13 mouse cellular contexts compared by ENCODE assay signal in the genomic region with DNA sequence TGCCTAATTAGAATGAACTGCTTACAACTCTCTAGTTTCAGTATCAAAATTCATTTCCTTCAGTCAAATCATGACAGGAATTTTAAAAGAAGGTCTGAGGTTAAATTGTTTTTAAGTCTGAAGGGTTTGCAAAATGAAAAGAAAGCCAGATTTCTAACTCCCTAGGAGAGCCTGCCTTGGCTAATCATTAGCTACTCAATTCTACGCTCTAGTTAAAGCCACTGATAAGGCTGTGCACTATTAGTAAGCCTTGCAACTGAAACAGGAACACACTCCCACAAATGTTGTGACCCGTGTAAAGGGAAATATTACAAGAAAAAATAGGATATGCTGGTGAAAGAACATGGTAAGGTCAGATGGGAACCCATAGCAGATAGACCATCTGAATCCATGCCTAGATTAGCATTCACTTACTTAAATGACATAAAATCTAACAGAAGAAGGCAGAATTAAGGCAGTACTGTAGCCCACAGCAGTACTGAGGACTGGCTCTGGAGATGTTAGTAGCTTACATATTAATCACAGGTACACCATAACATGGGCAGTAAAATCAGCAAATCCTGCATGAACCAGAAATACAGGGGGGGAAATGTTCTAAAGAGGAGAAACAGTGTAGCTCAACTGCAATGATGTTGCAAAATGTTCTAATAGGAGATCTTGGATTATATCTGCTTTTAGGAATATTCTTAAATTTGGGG.
DNase-seq lines count a peak whose midpoint lies in the region; ATAC-seq and TF ChIP-seq lines count a peak whose summit lies in the region.
"Had no signal": no experiment of that assay in that cellular context is flagged by ENCODE, and none has a peak within 500 bp of the region (broad histone marks: within the 10 kb centered on the region; RNA-seq: fewer than 3 reads in every experiment).

No protein-coding gene starts in this region.

- no peaks in the 10 kb centered on the region for H3K27me3 ChIP-seq in intestine, embryonic 15.5 days (replicated peaks)
- no peaks in the 10 kb centered on the region for H3K27me3 ChIP-seq in kidney, postnatal 0 days (ENCODE audit: insufficient read depth, low read length)
- H3K27me3 ChIP-seq in liver, postnatal 0 days (ENCODE audit: insufficient read depth, low read length), result no peaks in the 10 kb centered on the region
- H3K27me3 ChIP-seq in heart, embryonic 10.5 days (ENCODE audit: insufficient read depth, poor library complexity, severe bottlenecking), result no peaks in the 10 kb centered on the region
- H3K27me3 ChIP-seq: midbrain, embryonic 15.5 days had no signal

- H3K4me2 ChIP-seq in intestine, embryonic 15.5 days (replicated peaks), result peak overlapping the region; percentile 25
- peak overlapping the region; percentile 18; the same call in 1 of the 2 replicates for H3K4me2 ChIP-seq in kidney, postnatal 0 days (ENCODE audit: low read length)
- peak overlapping the region; percentile 52 for H3K4me2 ChIP-seq in liver, postnatal 0 days (ENCODE audit: low read depth, low read length)
- H3K4me2 ChIP-seq: midbrain, embryonic 15.5 days had no signal

- 0 out of 2 replicates have a peak, but pooled peaks cover 2% of the 10 kb centered on the region for H3K36me3 ChIP-seq in intestine, embryonic 15.5 days
- no peaks in the 10 kb centered on the region for H3K36me3 ChIP-seq in kidney, postnatal 0 days (ENCODE audit: insufficient read depth, low read length)
- H3K36me3 ChIP-seq in liver, postnatal 0 days (replicated peaks; ENCODE audit: insufficient read depth, low read length), result no peaks in the 10 kb centered on the region
- H3K36me3 ChIP-seq in heart, embryonic 10.5 days, result no peaks in the 10 kb centered on the region
- H3K36me3 ChIP-seq: limb, embryonic 10.5 days; midbrain, embryonic 15.5 days had no signal

- DNase-seq in layer of hippocampus, adult 2 months (ENCODE audit: low spot score in 2 of 2), result no peak
- no peak for DNase-seq in layer of hippocampus, adult 11-12 months (ENCODE audit: low spot score)
- DNase-seq in kidney, postnatal 0 days (ENCODE audit: low spot score), result peak; percentile 53
- no peak for DNase-seq in liver, postnatal 0 days
- no peak for DNase-seq in heart, embryonic 10.5 days (ENCODE audit: low spot score)
- DNase-seq: cerebellum, postnatal 36 days had no signal

- no peak overlapping the region for H3K4me3 ChIP-seq in layer of hippocampus, adult 2 months
- H3K4me3 ChIP-seq in intestine, embryonic 15.5 days (replicated peaks), result no peak overlapping the region
- no peak overlapping the region for H3K4me3 ChIP-seq in kidney, postnatal 0 days (replicated peaks; ENCODE audit: low read depth, low read length)
- no peak overlapping the region for H3K4me3 ChIP-seq in liver, postnatal 0 days (ENCODE audit: low read depth, low read length)
- no peak overlapping the region for H3K4me3 ChIP-seq in heart, embryonic 10.5 days
- H3K4me3 ChIP-seq: limb, embryonic 10.5 days; midbrain, embryonic 15.5 days had no signal

- H3K9me3 ChIP-seq in intestine, embryonic 15.5 days, result no peaks in the 10 kb centered on the region
- H3K9me3 ChIP-seq in kidney, postnatal 0 days (replicated peaks; ENCODE audit: low read length), result no peaks in the 10 kb centered on the region
- no peaks in the 10 kb centered on the region for H3K9me3 ChIP-seq in liver, postnatal 0 days (ENCODE audit: low read length)
- no peaks in the 10 kb centered on the region for H3K9me3 ChIP-seq in heart, embryonic 10.5 days
- H3K9me3 ChIP-seq: limb, embryonic 10.5 days; midbrain, embryonic 15.5 days had no signal

- 60% methylated on average over 2 of the region's 2 CpGs for WGBS in intestine, embryonic 15.5 days
- 54% methylated on average over 2 of the region's 2 CpGs for WGBS in kidney, postnatal 0 days
- WGBS in liver, postnatal 0 days (ENCODE audit: insufficient replicate concordance), result 36% methylated on average over 2 of the region's 2 CpGs
- WGBS in heart, embryonic 10.5 days, result 69% methylated on average over 2 of the region's 2 CpGs

- TF ChIP-seq CTCF in layer of hippocampus, adult 2 months (conservative IDR thresholded peaks at IDR 0.05), result no peak
- no peak for TF ChIP-seq CTCF in kidney, postnatal 0 days (IDR thresholded peaks at IDR 0.05; ENCODE audit: low read depth)
- TF ChIP-seq CTCF in liver, postnatal 0 days (IDR thresholded peaks at IDR 0.05; ENCODE audit: low read depth), result no peak

- H3K9ac ChIP-seq in intestine, embryonic 15.5 days, result no peak overlapping the region
- no peak overlapping the region for H3K9ac ChIP-seq in kidney, postnatal 0 days (ENCODE audit: low read depth, low read length)
- no peak overlapping the region for H3K9ac ChIP-seq in liver, postnatal 0 days (replicated peaks)
- H3K9ac ChIP-seq: midbrain, embryonic 15.5 days had no signal

- H3K27ac ChIP-seq in layer of hippocampus, adult 2 months, result peak overlapping the region; percentile 28
- peak overlapping the region; percentile 57 for H3K27ac ChIP-seq in intestine, embryonic 15.5 days
- H3K27ac ChIP-seq in kidney, postnatal 0 days, result peak overlapping the region; percentile 73
- no peak overlapping the region for H3K27ac ChIP-seq in liver, postnatal 0 days (ENCODE audit: low read depth)
- no peak overlapping the region for H3K27ac ChIP-seq in heart, embryonic 10.5 days
- H3K27ac ChIP-seq: limb, embryonic 10.5 days; macrophage; midbrain, embryonic 15.5 days had no signal

- peak; percentile 97 for ATAC-seq in intestine, embryonic 15.5 days
- ATAC-seq in kidney, postnatal 0 days (replicated peaks; ENCODE audit: low FRiP score, low read depth), result peak; percentile 86
- ATAC-seq in liver, postnatal 0 days, result peak; percentile 59
- ATAC-seq in erythroid progenitor cell, adult 5-6 weeks (replicated peaks; ENCODE audit: low FRiP score, poor library complexity, severe bottlenecking), result no peak
- ATAC-seq in megakaryocyte progenitor cell, adult 5-6 weeks (replicated peaks; ENCODE audit: poor library complexity), result no peak
- ATAC-seq: inflammation-experienced regulatory T-cells, adult 6 months; midbrain, embryonic 15.5 days had no signal

- TF ChIP-seq EP300 in liver, postnatal 0 days (IDR thresholded peaks at IDR 0.05; ENCODE audit: low read depth), result no peak

- H3K4me1 ChIP-seq in intestine, embryonic 15.5 days (replicated peaks), result no peaks in the 10 kb centered on the region
- H3K4me1 ChIP-seq in kidney, postnatal 0 days (replicated peaks; ENCODE audit: insufficient read depth, low read length), result no peaks in the 10 kb centered on the region
- H3K4me1 ChIP-seq in liver, postnatal 0 days (ENCODE audit: insufficient read depth), result peaks cover 18% of the 10 kb centered on the region
- 0 out of 2 replicates have a peak, but pooled peaks cover 5% of the 10 kb centered on the region for H3K4me1 ChIP-seq in heart, embryonic 10.5 days
- H3K4me1 ChIP-seq: midbrain, embryonic 15.5 days had no signal

Comparison
In these comparisons a context has a peak if more than half of its experiments do, and no peak if none do; other contexts are left out.
1. H3K27ac ChIP-seq: peak in layer of hippocampus, adult 2 months (single experiment), intestine, embryonic 15.5 days (single experiment) and kidney, postnatal 0 days (single experiment); none in liver, postnatal 0 days (single experiment) and heart, embryonic 10.5 days (single experiment).
2. ATAC-seq: peak in intestine, embryonic 15.5 days (single experiment), kidney, postnatal 0 days (single experiment) and liver, postnatal 0 days (single experiment); none in erythroid progenitor cell, adult 5-6 weeks (single experiment) and megakaryocyte progenitor cell, adult 5-6 weeks (single experiment).
3. Peak in every context shown above with its lines, with median percentiles within 50 percentile points of each other: H3K4me2 ChIP-seq.